Mouse (Mus musculus) G1E-ER4 (cell line): Measurements from ENCODE around the gene Stk11. TPM values are rescaled to one million over a fixed set of nuclear protein-coding genes. Genes with fewer than 3 reads are reported as not detected.

Source experiments
- GATA1 ChIP-seq: IDR thresholded peaks from one replicate; pipeline ENCODE4 v1.8.0; 2012; ENCODE audit warnings: low read length, inconsistent platforms
- polyA plus RNA-seq: library from polyadenylated mRNA; stranded (reverse); fragments of >175 nt; gene quantifications from 2 replicates; pipeline ENCODE4 v1.2.3, GENCODE M21; 2012

Stk11 gene
- polyA plus RNA-seq, 1 experiment: 140 TPM

DNA sequence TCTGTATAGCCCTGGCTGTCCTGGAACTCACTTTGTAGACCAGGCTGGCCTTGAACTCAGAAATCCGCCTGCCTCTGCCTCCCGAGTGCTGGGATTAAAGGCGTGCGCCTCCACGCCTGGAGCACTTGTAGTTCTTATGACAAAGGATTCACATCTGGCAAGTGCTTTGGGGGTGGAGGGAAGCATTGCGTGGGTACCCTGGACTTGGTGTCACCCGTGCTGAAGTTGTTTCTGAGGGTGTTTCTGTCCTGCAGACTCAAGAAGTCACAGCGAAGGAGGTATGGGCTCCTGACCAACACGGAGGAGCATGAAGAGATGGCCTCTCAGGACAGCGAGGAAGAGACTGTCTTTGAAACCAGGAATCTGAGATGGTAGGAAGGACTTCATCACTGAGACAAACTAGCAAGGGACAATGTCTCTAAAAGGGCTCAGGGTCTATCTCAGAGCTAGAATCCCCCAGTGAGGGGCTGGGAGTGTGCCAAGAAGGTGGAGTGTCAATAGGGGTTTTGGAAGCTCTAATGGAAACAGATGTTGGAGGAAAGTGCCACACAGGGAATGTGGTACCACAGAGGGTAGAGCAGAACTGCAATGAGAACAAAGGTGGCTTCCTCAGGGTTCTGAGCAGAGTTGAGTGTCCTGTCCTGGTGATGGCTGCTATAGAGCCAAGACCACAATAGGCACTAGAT lies 58.5 kb downstream of the Stk11 start:
- no peak for TF ChIP-seq GATA1

DNA sequence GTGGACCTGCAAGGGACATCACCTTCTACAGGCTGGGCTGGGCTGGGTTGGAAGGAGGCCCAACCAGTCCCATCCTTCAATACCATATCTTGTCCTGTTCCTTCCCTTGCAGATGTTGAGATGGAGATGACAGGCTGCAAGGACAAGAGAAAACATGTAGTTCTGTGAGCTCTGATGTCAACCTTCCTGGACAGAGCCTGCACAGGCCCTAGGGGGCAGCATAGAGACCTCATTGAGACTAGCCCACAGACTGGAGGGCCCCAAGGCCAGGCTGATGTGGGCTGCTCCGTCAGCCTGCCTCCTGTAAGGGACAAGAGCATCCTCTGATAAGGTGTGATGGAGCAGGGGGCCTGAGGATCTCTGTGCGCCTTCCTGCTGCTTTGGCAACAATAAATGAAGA lies 59.1 kb downstream of the Stk11 start:
- no peak for TF ChIP-seq GATA1

DNA sequence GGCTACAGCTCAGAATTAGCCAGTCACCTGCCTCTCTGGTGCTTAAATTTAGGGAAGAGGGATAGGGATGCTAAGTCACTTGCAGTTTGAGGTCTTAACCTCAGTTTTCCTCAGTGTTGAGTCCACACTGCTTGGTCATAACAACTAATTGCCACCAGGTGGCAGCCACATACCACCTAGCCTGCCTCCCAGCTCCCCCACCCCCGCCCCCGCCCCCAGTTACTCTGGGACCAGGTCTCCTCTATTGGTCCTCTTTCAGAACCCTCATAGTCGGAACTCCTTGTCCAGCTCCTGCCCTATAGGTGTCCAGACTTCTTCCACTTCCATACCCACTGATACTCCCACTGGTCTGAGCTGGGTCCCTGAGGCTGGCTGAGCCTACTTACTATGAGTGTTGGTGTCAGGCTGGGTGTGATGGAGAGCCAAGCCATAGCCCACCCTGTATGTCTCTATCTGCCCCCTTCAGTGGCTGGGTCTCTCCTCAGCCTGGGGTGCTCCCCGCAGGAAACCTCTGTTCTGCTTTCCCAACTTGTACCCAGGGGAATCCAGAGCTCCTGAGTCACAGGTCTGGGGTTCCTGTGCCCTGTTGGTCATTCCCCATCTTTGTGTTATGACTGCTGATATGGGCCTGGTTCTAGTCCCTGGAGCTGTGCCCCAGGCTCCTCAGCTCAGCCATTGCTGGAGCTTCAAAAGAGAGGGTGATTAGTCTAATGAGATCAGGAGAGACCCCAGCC lies 60.1 kb downstream of the Stk11 start:
- TF ChIP-seq GATA1: no peak

DNA sequence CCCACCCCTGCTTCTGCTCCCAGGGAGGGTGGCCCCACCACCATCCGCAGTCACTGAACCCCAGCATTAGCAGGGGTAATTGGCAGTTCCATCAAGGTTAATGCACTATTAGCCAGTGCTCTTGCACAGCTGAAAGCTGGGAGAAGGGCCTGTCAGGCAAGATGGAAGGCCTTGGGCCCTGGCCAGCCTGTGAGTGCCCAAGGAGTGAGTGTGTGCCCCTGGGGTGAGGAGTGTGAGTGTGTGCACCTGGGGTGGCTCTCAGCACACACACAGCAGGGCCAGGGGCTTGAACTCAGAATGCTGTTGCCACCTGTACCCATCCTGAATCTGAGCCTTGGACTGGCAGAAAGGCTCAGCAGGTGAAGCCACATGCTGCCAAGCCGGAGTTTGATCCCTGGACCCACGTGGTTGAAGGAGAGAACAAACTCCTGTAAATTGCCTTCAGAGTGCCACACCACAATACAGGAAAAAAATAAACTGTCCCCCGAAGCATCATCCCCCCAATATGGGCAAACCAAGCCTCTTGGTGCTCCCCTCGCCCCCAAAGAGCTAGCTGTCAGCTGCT lies 60.7 kb downstream of the Stk11 start:
- no peak for TF ChIP-seq GATA1

DNA sequence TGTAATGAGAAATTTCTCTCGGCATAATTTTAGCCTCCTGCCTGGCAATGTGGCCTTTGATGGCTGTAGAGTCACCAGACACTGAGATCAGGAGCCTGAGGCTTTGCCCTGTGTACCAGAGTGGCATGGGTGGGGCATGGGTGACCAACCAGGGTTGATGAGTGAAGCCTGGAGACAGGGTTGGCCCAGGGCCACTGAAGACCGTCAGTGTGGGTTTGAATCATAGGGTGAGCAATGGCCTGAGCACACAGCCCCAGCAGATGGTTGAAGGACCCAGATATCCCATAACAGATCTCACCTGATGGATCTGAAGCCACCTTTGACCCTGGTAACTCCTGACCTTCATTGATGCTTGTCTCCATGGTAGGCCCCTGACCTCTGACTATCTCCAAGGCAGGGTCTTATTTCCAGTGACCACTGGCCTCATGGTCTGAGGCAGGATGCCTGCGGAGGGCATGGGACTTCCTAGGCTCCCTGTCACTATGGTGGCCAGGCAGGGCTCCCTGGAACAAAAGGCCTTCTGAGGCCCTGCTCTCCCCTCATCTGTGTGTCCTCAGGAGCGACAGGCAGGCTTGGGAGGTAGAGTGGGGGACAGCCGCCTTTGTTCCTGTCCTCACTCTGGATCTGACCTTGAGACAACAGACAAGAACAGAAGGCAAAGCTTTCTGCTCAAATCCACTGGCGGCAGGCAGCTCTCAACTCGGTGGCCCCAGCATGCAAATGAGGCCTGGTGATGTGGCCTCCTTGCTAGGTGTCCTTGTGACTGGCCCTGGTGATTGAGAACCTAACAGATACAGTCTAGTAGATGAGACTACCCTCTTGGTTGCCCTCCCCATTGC lies 62.1 kb downstream of the Stk11 start:
- TF ChIP-seq GATA1: no peak

DNA sequence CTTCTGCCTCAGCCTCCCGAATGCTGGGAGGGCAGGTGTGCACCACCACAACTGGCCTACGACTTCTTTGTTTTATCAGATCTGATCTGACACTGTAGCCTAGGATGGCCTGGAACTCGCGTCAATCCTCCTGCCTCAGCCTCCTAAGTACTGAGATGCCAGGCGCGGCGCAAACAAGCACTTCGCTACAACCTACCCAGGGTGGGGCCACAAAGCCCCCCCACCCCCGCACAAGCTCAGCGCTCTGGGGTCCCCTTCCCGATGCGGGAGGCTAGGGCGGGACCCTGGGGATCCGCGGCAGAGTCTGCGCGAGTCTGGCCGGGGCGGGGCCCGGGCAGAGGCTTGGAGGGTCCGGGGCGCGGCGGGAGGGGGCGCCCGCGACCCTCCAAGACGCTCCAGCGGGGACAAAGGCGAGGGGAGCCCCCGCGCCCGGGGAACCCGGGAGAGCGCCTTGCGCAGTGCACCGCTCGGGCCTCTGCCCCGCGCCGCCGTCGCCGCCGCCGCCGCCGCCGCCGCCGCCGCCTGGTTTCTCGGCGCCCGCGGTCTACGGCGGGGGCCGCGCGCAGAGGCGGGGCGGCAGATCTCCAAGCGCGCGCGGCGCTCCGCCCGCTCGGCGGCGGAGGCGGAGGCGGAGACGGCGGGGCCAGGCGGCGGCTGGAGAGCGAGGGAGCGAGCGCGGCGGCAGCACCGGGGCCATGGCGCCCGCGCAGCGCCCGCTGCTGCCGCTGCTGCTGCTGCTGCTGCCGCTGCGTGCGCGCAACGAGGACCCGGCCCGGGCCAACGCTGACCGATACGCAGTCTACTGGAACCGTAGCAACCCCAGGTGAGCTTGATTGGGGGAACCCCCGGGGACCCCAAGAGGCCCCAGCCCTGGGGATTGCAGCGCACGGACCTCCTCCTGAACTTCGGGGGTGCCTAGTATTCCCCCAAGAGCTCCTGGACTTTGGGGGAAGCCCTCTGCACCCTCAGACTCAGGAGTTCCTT lies 63.8 kb downstream of the Stk11 start, which contains the start of gene Efna2:
Efna2 (plus strand) TSS at position 415 of the 984 bp plus-strand sequence.
- no peak for TF ChIP-seq GATA1

Other genes starting within 250 kb of the Stk11 start
- gene Prtn3, start 241.3 kb upstream of the Stk11 start, polyA plus RNA-seq: 0.38 TPM in 1 of 2 replicates, not detected in the other
- gene Plppr3, start 241.2 kb upstream of the Stk11 start, polyA plus RNA-seq: not detected in 2 replicates
- not detected in 2 replicates for gene Elane, start 229.6 kb upstream of the Stk11 start, polyA plus RNA-seq
- gene Cfd, start 224.9 kb upstream of the Stk11 start, polyA plus RNA-seq: not detected in 2 replicates
- gene Med16, start 206.9 kb upstream of the Stk11 start, polyA plus RNA-seq: 64.2 and 66.0 TPM in 2 replicates
- gene Gm26602, start 204.9 kb upstream of the Stk11 start, polyA plus RNA-seq: not detected in 2 replicates
- gene Kiss1r, start 198.8 kb upstream of the Stk11 start, polyA plus RNA-seq: 0.53 and 0.82 TPM in 2 replicates
- gene R3hdm4, start 194.6 kb upstream of the Stk11 start, polyA plus RNA-seq: 229 and 234 TPM in 2 replicates
- 99.9 and 103 TPM in 2 replicates for gene Arid3a, start 188.8 kb upstream of the Stk11 start, polyA plus RNA-seq
- 85.4 and 95.5 TPM in 2 replicates for gene Wdr18, start 155.7 kb upstream of the Stk11 start, polyA plus RNA-seq
- 0.05 and 0.08 TPM in 2 replicates for gene Grin3b, start 145.1 kb upstream of the Stk11 start, polyA plus RNA-seq
- 308 and 394 TPM in 2 replicates for gene Tmem259, start 131.5 kb upstream of the Stk11 start, polyA plus RNA-seq
- 11.4 and 12.4 TPM in 2 replicates for gene Cnn2, start 127.2 kb upstream of the Stk11 start, polyA plus RNA-seq
- gene Abca7, start 119.3 kb upstream of the Stk11 start, polyA plus RNA-seq: 23.5 and 25.3 TPM in 2 replicates
- 160 and 189 TPM in 2 replicates for gene Arhgap45, start 99.2 kb upstream of the Stk11 start, polyA plus RNA-seq
- 180 and 263 TPM in 2 replicates for gene Polr2e, start 76.0 kb upstream of the Stk11 start, polyA plus RNA-seq
- 1,603 and 2,372 TPM in 2 replicates for gene Gpx4, start 68.6 kb upstream of the Stk11 start, polyA plus RNA-seq
- gene Sbno2, start 10.2 kb upstream of the Stk11 start, polyA plus RNA-seq: 41.3 and 41.5 TPM in 2 replicates
- 1,550 and 1,866 TPM in 2 replicates for gene Atp5d, start 22.8 kb downstream of the Stk11 start, polyA plus RNA-seq
- 53.6 and 59.0 TPM in 2 replicates for gene Cbarp, start 25.0 kb downstream of the Stk11 start, polyA plus RNA-seq
- gene Midn, start 32.5 kb downstream of the Stk11 start, polyA plus RNA-seq: 227 and 254 TPM in 2 replicates
- gene Cirbp, start 50.2 kb downstream of the Stk11 start, polyA plus RNA-seq: 54.3 and 62.8 TPM in 2 replicates
- 5.8 and 6.7 TPM in 2 replicates for gene 1600002K03Rik, start 57.1 kb downstream of the Stk11 start, polyA plus RNA-seq
- gene Efna2, start 63.7 kb downstream of the Stk11 start, polyA plus RNA-seq: 0.46 and 0.52 TPM in 2 replicates
- 37.4 and 39.5 TPM in 2 replicates for gene Mum1, start 110.6 kb downstream of the Stk11 start, polyA plus RNA-seq
- 309 and 396 TPM in 2 replicates for gene Ndufs7, start 133.3 kb downstream of the Stk11 start, polyA plus RNA-seq
- 0.26 and 0.35 TPM in 2 replicates for gene Gamt, start 145.2 kb downstream of the Stk11 start, polyA plus RNA-seq
- 512 and 653 TPM in 2 replicates for gene Dazap1, start 145.7 kb downstream of the Stk11 start, polyA plus RNA-seq
- 5,691 and 9,847 TPM in 2 replicates for gene Rps15, start 176.7 kb downstream of the Stk11 start, polyA plus RNA-seq
- 0.04 and 0.15 TPM in 2 replicates for gene Apc2, start 180.2 kb downstream of the Stk11 start, polyA plus RNA-seq
- 99.6 and 132 TPM in 2 replicates for gene 2310011J03Rik, start 204.7 kb downstream of the Stk11 start, polyA plus RNA-seq
- 3.5 and 4.3 TPM in 2 replicates for gene Pcsk4, start 213.7 kb downstream of the Stk11 start, polyA plus RNA-seq
- gene Reep6, start 214.2 kb downstream of the Stk11 start, polyA plus RNA-seq: 28.5 and 36.0 TPM in 2 replicates
- gene Adamtsl5, start 232.6 kb downstream of the Stk11 start, polyA plus RNA-seq: 30.2 and 32.7 TPM in 2 replicates
- not detected in 2 replicates for gene Plk5, start 240.7 kb downstream of the Stk11 start, polyA plus RNA-seq